Mouse (Mus musculus) MEL (cell line): ENCODE data around the gene Acsl5. TPM values are rescaled to one million over a fixed set of nuclear protein-coding genes. Genes with fewer than 3 reads are reported as not detected.

Source experiments
- DNase-seq: peaks from one replicate; pipeline ENCODE4 v3.0.0; 2011; ENCODE audit warnings: low read depth, low spot score
- H3K27ac ChIP-seq: 2 replicates; pipeline ENCODE4 v1.5.1; 2012; ENCODE audit warnings: low read depth, mild to moderate bottlenecking, control low read depth, low read length, moderate library complexity; ENCODE audit not compliant: control insufficient read depth
- H3K27me3 ChIP-seq, 2 experiments: fragments of 150-350 bp in 1 of 2; sonication (generic) in 1 of 2; 2 replicates each; pipeline ENCODE4 v1.6.1; 2012; ENCODE audit warnings: low read length in 2 of 2, mild to moderate bottlenecking in 2 of 2, improper control_type of control experiment in 1 of 2, moderate library complexity in 1 of 2; ENCODE audit not compliant: insufficient read depth in 2 of 2, control insufficient read depth in 1 of 2
- H3K36me3 ChIP-seq, 2 experiments: 2 replicates each; pipeline ENCODE4 v1.6.1; 2012 to 2014; ENCODE audit warnings: low read length in 2 of 2, improper control_type of control experiment in 1 of 2, inconsistent platforms in 1 of 2, mild to moderate bottlenecking in 1 of 2; ENCODE audit not compliant: insufficient read depth in 2 of 2, control insufficient read depth in 1 of 2
- H3K4me1 ChIP-seq, 2 experiments: fragments of 150-350 bp in 1 of 2; sonication (generic) in 1 of 2; 2 replicates each; pipeline ENCODE4 v1.6.1; 2012; ENCODE audit warnings: low read length in 2 of 2, improper control_type of control experiment in 1 of 2, mild to moderate bottlenecking in 1 of 2; ENCODE audit not compliant: insufficient read depth in 2 of 2, control insufficient read depth in 1 of 2
- H3K4me3 ChIP-seq, 2 experiments: fragments of 150-350 bp in 1 of 2; sonication (generic) in 1 of 2; 2 replicates each; pipeline ENCODE4 v1.5.1; 2012; ENCODE audit warnings: low read depth in 2 of 2, low read length in 2 of 2, mild to moderate bottlenecking in 2 of 2, moderate library complexity in 2 of 2, control low read depth in 1 of 2, improper control_type of control experiment in 1 of 2; ENCODE audit not compliant: control insufficient read depth in 1 of 2, insufficient read depth in 1 of 2
- H3K79me2 ChIP-seq: 2 replicates; pipeline ENCODE4 v1.6.1; 2012; ENCODE audit warnings: mild to moderate bottlenecking, low read length, moderate library complexity; ENCODE audit not compliant: control insufficient read depth, poor library complexity, insufficient read depth
- H3K9ac ChIP-seq: 2 replicates; pipeline ENCODE4 v1.6.1; 2012; ENCODE audit warnings: low read depth, mild to moderate bottlenecking, control low read depth, low read length, moderate library complexity; ENCODE audit not compliant: control insufficient read depth, poor library complexity, severe bottlenecking
- H3K9me3 ChIP-seq: fragments of 150-350 bp; sonication (generic); replicated peaks from 2 replicates; pipeline ENCODE4 v1.6.1; 2012; ENCODE audit warnings: mild to moderate bottlenecking, low read length, improper control_type of control experiment, moderate library complexity; ENCODE audit not compliant: insufficient read depth
- BHLHE40 ChIP-seq: IDR thresholded peaks from 2 replicates; pipeline ENCODE4 v1.6.1; 2012; ENCODE audit warnings: low read depth, mild to moderate bottlenecking, inconsistent platforms, low read length, improper control_type of control experiment, borderline replicate concordance
- CTCF ChIP-seq, 3 experiments: IDR thresholded peaks in 2 of 3; conservative IDR thresholded peaks in 1 of 3; 2 replicates each; pipeline ENCODE4 v1.5.1; 2011 to 2012; ENCODE audit warnings: low read length in 3 of 3, low read depth in 2 of 3, mild to moderate bottlenecking in 2 of 3, improper control_type of control experiment in 1 of 3, inconsistent platforms in 1 of 3, mixed read lengths in 1 of 3, moderate library complexity in 1 of 3; ENCODE audit not compliant: control insufficient read depth in 1 of 3, insufficient read depth in 1 of 3, poor library complexity in 1 of 3, severe bottlenecking in 1 of 3
- E2F4 ChIP-seq: IDR thresholded peaks from 2 replicates; pipeline ENCODE4 v1.6.1; 2011; ENCODE audit warnings: low read depth, low read length, improper control_type of control experiment, borderline replicate concordance
- ELF1 ChIP-seq: IDR thresholded peaks from 2 replicates; pipeline ENCODE4 v1.6.1; 2014; ENCODE audit warnings: low read depth, mild to moderate bottlenecking, inconsistent platforms, low read length, improper control_type of control experiment, moderate library complexity
- EP300 ChIP-seq, 2 experiments: IDR thresholded peaks; 2 replicates each; pipeline ENCODE4 v1.6.1; 2011; ENCODE audit warnings: improper control_type of control experiment in 2 of 2, low read length in 2 of 2, low read depth in 1 of 2, mild to moderate bottlenecking in 1 of 2
- ETS1 ChIP-seq: IDR thresholded peaks from 2 replicates; pipeline ENCODE4 v1.6.1; 2012; ENCODE audit warnings: low read depth, mild to moderate bottlenecking, inconsistent platforms, low read length, improper control_type of control experiment, moderate library complexity
- GABPA ChIP-seq: IDR thresholded peaks from 2 replicates; pipeline ENCODE4 v1.6.1; 2012; ENCODE audit warnings: low read depth, mild to moderate bottlenecking, inconsistent platforms, low read length, improper control_type of control experiment, moderate library complexity
- GATA1 ChIP-seq: IDR thresholded peaks from 2 replicates; pipeline ENCODE4 v1.6.1; 2011; ENCODE audit warnings: low read depth, low read length, improper control_type of control experiment
- HCFC1 ChIP-seq: IDR thresholded peaks from 2 replicates; pipeline ENCODE4 v1.6.1; 2012; ENCODE audit warnings: low read depth, mild to moderate bottlenecking, inconsistent platforms, low read length, improper control_type of control experiment, moderate library complexity
- JUND ChIP-seq: IDR thresholded peaks from 2 replicates; pipeline ENCODE4 v1.6.1; 2011; ENCODE audit warnings: low read depth, mild to moderate bottlenecking, improper control_type of control experiment, low read length
- KAT2A ChIP-seq: conservative IDR thresholded peaks from 2 replicates; pipeline ENCODE4 v1.6.1; 2012; ENCODE audit warnings: low read depth, low read length, improper control_type of control experiment, inconsistent platforms
- MAFK ChIP-seq: IDR thresholded peaks from 2 replicates; pipeline ENCODE4 v1.6.1; 2011; ENCODE audit warnings: low read depth, mild to moderate bottlenecking, low read length, improper control_type of control experiment, borderline replicate concordance
- MAX ChIP-seq: IDR thresholded peaks from 2 replicates; pipeline ENCODE4 v1.6.1; 2011; ENCODE audit warnings: low read length, improper control_type of control experiment
- MAZ ChIP-seq: IDR thresholded peaks from 2 replicates; pipeline ENCODE4 v1.6.1; 2012; ENCODE audit warnings: low read depth, mild to moderate bottlenecking, inconsistent platforms, low read length, improper control_type of control experiment
- MEF2A ChIP-seq: IDR thresholded peaks from 2 replicates; pipeline ENCODE4 v1.6.1; 2014; ENCODE audit warnings: low read depth, mild to moderate bottlenecking, inconsistent platforms, low read length, improper control_type of control experiment; ENCODE audit not compliant: poor library complexity, insufficient replicate concordance, severe bottlenecking; ENCODE audit errors: extremely low read depth
- NELFE ChIP-seq: IDR thresholded peaks from 2 replicates; pipeline ENCODE4 v1.6.1; 2011; ENCODE audit warnings: low read depth, low read length, improper control_type of control experiment
- NRF1 ChIP-seq: IDR thresholded peaks from 2 replicates; pipeline ENCODE4 v1.6.1; 2014; ENCODE audit warnings: low read depth, mild to moderate bottlenecking, inconsistent platforms, low read length, improper control_type of control experiment, moderate library complexity; ENCODE audit not compliant: poor library complexity, insufficient read depth, severe bottlenecking
- POLR2A ChIP-seq, 2 experiments: IDR thresholded peaks; 2 replicates each; pipeline ENCODE4 v1.6.1; 2011 to 2012; ENCODE audit warnings: low read length in 2 of 2, mild to moderate bottlenecking in 2 of 2, control low read depth in 1 of 2, improper control_type of control experiment in 1 of 2, low read depth in 1 of 2, moderate library complexity in 1 of 2; ENCODE audit not compliant: control insufficient read depth in 1 of 2, insufficient read depth in 1 of 2, poor library complexity in 1 of 2
- POLR2AphosphoS2 ChIP-seq: IDR thresholded peaks from 2 replicates; pipeline ENCODE4 v1.6.1; 2011; ENCODE audit warnings: low read length, improper control_type of control experiment
- RAD21 ChIP-seq: IDR thresholded peaks from 2 replicates; pipeline ENCODE4 v1.6.1; 2011; ENCODE audit warnings: mild to moderate bottlenecking, low read depth, low read length, improper control_type of control experiment
- RCOR1 ChIP-seq: IDR thresholded peaks from 2 replicates; pipeline ENCODE4 v1.6.1; 2012; ENCODE audit warnings: low read depth, mild to moderate bottlenecking, inconsistent platforms, low read length, improper control_type of control experiment
- SIN3A ChIP-seq: IDR thresholded peaks from 2 replicates; pipeline ENCODE4 v1.6.1; 2012; ENCODE audit warnings: low read length, improper control_type of control experiment, inconsistent platforms
- SMC3 ChIP-seq: IDR thresholded peaks from 2 replicates; pipeline ENCODE4 v1.6.1; 2011; ENCODE audit warnings: low read depth, low read length, improper control_type of control experiment
- TAL1 ChIP-seq: IDR thresholded peaks from 2 replicates; pipeline ENCODE4 v1.6.1; 2012; ENCODE audit warnings: mild to moderate bottlenecking, inconsistent platforms, low read length, moderate library complexity, mixed read lengths
- TBP ChIP-seq: IDR thresholded peaks from 2 replicates; pipeline ENCODE4 v1.8.0; 2011; ENCODE audit warnings: low read depth, low read length, improper control_type of control experiment
- TCF12 ChIP-seq: IDR thresholded peaks from 2 replicates; pipeline ENCODE4 v1.6.1; 2014; ENCODE audit warnings: low read depth, mild to moderate bottlenecking, inconsistent platforms, low read length, improper control_type of control experiment, moderate library complexity
- UBTF ChIP-seq: IDR thresholded peaks from 2 replicates; pipeline ENCODE4 v1.6.1; 2012; ENCODE audit warnings: low read depth, mild to moderate bottlenecking, inconsistent platforms, low read length, improper control_type of control experiment, moderate library complexity, borderline replicate concordance; ENCODE audit not compliant: insufficient read depth
- USF1 ChIP-seq: IDR thresholded peaks from 2 replicates; pipeline ENCODE4 v1.6.1; 2014; ENCODE audit warnings: low read depth, mild to moderate bottlenecking, inconsistent platforms, low read length, improper control_type of control experiment, moderate library complexity
- USF2 ChIP-seq, 2 experiments: IDR thresholded peaks; 2 replicates each; pipeline ENCODE4 v1.6.1; 2011 to 2012; ENCODE audit warnings: improper control_type of control experiment in 2 of 2, low read length in 2 of 2, borderline replicate concordance in 1 of 2, inconsistent platforms in 1 of 2, low read depth in 1 of 2, mild to moderate bottlenecking in 1 of 2; ENCODE audit not compliant: insufficient read depth in 1 of 2
- ZC3H11A ChIP-seq: IDR thresholded peaks from 2 replicates; pipeline ENCODE4 v1.6.1; 2012; ENCODE audit warnings: low read depth, mild to moderate bottlenecking, inconsistent platforms, low read length, improper control_type of control experiment
- ZKSCAN1 ChIP-seq: IDR thresholded peaks from 2 replicates; pipeline ENCODE4 v1.6.1; 2012; ENCODE audit warnings: low read depth, mild to moderate bottlenecking, inconsistent platforms, low read length, improper control_type of control experiment, moderate library complexity
- ZMIZ1 ChIP-seq: IDR thresholded peaks from 2 replicates; pipeline ENCODE4 v1.6.1; 2012; ENCODE audit warnings: low read depth, mild to moderate bottlenecking, inconsistent platforms, low read length, improper control_type of control experiment, moderate library complexity
- polyA plus RNA-seq, 2 experiments: library from polyadenylated mRNA; stranded (reverse) in 1 of 2; unstranded in 1 of 2; fragments of >175 nt in 1 of 2; fragments of >200 nt in 1 of 2; gene quantifications; 2 replicates each; pipeline versions ENCODE4 v1.2.1 to v1.2.4; 2012; ENCODE audit warnings: low replicate concordance in 2 of 2, low read depth in 1 of 2; ENCODE audit not compliant: insufficient read length in 2 of 2, insufficient read depth in 1 of 2, missing spikeins in 1 of 2
- total RNA-seq: library from RNA; depleted of rRNA; stranded (reverse); fragments of 300-350 nt; gene quantifications from 2 replicates; pipeline ENCODE4 v1.2.3, GENCODE M21; 2012

Gene Acsl5
- total and polyA plus RNA-seq, 3 experiments = 223 to 318 TPM; not detected in 1

DNA sequence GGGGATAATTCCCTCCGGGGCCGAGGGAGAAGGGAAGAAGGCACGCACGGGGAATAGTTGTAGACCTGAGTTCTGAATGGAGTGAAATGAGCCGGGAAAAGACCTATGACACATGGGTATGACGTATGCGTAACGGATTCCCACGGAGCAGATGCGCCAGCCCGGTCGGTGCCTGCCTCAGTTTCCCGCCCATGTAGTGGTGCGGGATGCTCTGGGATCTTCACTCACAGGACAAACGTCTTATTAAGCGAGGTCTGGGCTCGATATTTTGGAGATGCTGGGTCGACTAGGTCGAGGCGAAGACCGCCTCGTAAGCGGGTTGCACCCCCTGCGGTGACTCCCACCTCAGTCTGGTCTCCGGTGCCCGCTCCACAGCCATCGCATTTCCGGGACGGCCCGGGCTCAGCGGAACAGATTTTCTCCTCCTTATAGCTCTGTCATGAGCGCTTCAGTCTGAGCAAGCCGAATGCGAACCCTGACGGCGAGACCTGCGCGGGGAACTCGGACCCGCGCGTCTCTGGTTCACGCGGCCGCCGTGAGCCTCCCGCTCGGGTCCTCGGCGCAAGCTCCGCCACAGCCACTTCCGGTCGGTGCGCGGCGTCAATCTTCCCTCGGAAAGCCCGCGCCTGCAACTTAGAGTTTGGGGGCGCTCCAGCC lies 63.8 kb downstream of the Acsl5 start, which contains the start of gene Zdhhc6 (continued):
- no peak for TF ChIP-seq MAFK
- no peak for TF ChIP-seq RAD21
- no peak for TF ChIP-seq GABPA
- no peak for TF ChIP-seq RCOR1
- TF ChIP-seq NELFE = peak; percentile 98
- no peak for TF ChIP-seq UBTF
- no peak for TF ChIP-seq ELF1

DNA sequence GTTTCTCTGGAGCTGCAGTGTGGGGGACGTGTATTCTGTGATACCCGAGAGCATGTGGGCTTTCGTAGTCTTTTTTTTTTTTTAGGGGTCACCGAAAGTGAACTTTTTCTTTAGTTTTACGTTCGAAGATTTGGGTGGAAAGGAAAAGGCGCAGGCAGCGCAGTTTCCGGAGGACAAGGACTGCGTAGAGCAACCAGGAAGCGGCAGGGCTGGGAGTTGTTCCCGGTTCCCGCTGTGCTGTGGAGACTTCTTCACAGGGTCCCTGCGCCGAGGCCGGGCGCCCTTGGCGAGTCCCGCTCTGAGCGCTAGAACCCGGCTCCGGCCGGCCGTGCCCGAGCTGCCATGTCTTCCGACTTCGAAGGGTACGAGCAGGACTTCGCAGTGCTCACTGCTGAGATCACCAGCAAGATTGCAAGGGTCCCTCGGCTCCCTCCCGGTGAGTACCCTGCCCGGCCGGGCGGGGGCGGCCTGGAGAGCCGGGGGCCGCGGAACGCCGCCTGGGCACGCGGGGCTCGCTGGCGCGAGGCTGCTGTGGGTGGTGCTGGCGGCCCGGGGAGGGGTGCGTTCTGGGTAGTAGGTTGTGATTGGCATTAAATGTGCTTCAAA lies 64.5 kb downstream of the Acsl5 start, which contains the start of gene Vti1a:
Gene Vti1a, plus strand, starts transcription at position 187 of the 606 bp plus-strand sequence.
- H3K9ac ChIP-seq = peak within 1 kb of the TSS; percentile 97
- H3K79me2 ChIP-seq = peaks cover 54% of the 10 kb centered on the region
- peak within 1 kb of the TSS; percentile 88 for H3K27ac ChIP-seq
- H3K27me3 ChIP-seq = no peaks in the 10 kb centered on the region
- peak within 1 kb of the TSS; percentile 75 to 83 for H3K4me3 ChIP-seq
- peaks cover 0 to 37% of the 10 kb centered on the region in 2 experiments; a peak in 2 of 4 replicates for H3K36me3 ChIP-seq
- H3K9me3 ChIP-seq = no peaks in the 10 kb centered on the region
- peaks cover 0 to 20% of the 10 kb centered on the region in 2 experiments; a peak in 2 of 4 replicates for H3K4me1 ChIP-seq
- peak; percentile 98 for DNase-seq
- peak; percentile 53 to 78 (median 53); a peak in 5 of 6 replicates for TF ChIP-seq CTCF (IDR thresholded peaks at IDR 0.05 in 2 of 3, conservative IDR thresholded peaks at IDR 0.05 in 1 of 3; ENCODE audit: control insufficient read depth in 1 of 3, insufficient read depth in 1 of 3, low read depth in 2 of 3, low read length in 3 of 3, poor library complexity in 1 of 3, severe bottlenecking in 1 of 3)
- TF ChIP-seq GABPA = no peak
- no peak for TF ChIP-seq ZKSCAN1
- TF ChIP-seq POLR2AphosphoS2 = no peak
- TF ChIP-seq USF1 = no peak
- no peak for TF ChIP-seq E2F4
- TF ChIP-seq MAFK = no peak
- no peak; the same call in 1 of the 2 replicates for TF ChIP-seq ETS1
- no peak for TF ChIP-seq BHLHE40
- TF ChIP-seq RCOR1 = no peak
- TF ChIP-seq USF2 (IDR thresholded peaks at IDR 0.05; ENCODE audit: borderline replicate concordance in 1 of 2, insufficient read depth in 1 of 2, low read depth in 1 of 2, low read length in 2 of 2) = no peak
- peak; percentile 90 for TF ChIP-seq HCFC1
- no peak; the same call in 1 of the 2 replicates for TF ChIP-seq NRF1
- TF ChIP-seq RAD21 = no peak
- TF ChIP-seq MAX = no peak
- no peak for TF ChIP-seq EP300 (IDR thresholded peaks at IDR 0.05; ENCODE audit: low read depth in 1 of 2, low read length in 2 of 2)
- 0 out of 2 replicates have a peak, but pooled peaks have one; percentile 8 for TF ChIP-seq TCF12
- TF ChIP-seq GATA1 = no peak
- TF ChIP-seq POLR2A (IDR thresholded peaks at IDR 0.05; ENCODE audit: control insufficient read depth in 1 of 2, insufficient read depth in 1 of 2, low read depth in 1 of 2, low read length in 2 of 2, poor library complexity in 1 of 2) = peak; percentile 41 to 87; a peak in 3 of 4 replicates
- no peak for TF ChIP-seq MAZ
- TF ChIP-seq JUND = no peak
- peak; percentile 67; the same call in 1 of the 2 replicates for TF ChIP-seq SIN3A
- no peak; the same call in 1 of the 2 replicates for TF ChIP-seq KAT2A
- no peak for TF ChIP-seq SMC3
- TF ChIP-seq ZMIZ1 = no peak
- TF ChIP-seq ZC3H11A = no peak
- TF ChIP-seq TBP = peak; percentile 83
- TF ChIP-seq NELFE = no peak
- TF ChIP-seq TAL1 = no peak
- no peak for TF ChIP-seq MEF2A
